Mouse (Mus musculus) spleen, postnatal 4 days (tissue): ENCODE measurements around the gene Dync1li1.
A peak's percentile ranks its signal among the peaks of the same experiment; 100 is the strongest.
"Not testable (repeated sequence)": the region's sequence is repeated elsewhere in the genome, so short reads cannot be mapped to it uniquely, and the experiment has no call there.

Source experiments
- DNase-seq, 2 experiments: peaks; one replicate each; pipeline ENCODE4 v3.0.0; 2022; ENCODE audit warnings: low spot score in 2 of 2

The Dync1li1 gene

GRCm38 (mm10) chr9:114688252-114688952, at the start of gene Dync1li1:
Dync1li1 (plus strand) TSS chr9:114688790.
- peak; percentile 98 to 99 for DNase-seq

- DNase-seq, result no peak
These were observed 49.3 kb upstream of the Dync1li1 start for GRCm38 (mm10) chr9:114639186-114639748.

- peak; percentile 97 to 99 for DNase-seq
These were observed 48.5 kb upstream of the Dync1li1 start, which contains the start of gene Cnot10 for GRCm38 (mm10) chr9:114639839-114640646. Cnot10 (minus strand) TSS chr9:114640184.

- DNase-seq, result no peak
These were observed 41.8 kb upstream of the Dync1li1 start for GRCm38 (mm10) chr9:114646556-114647505.

- DNase-seq, result no peak
These were observed 40.8 kb upstream of the Dync1li1 start for GRCm38 (mm10) chr9:114647506-114648432.

- DNase-seq, result not testable (repeated sequence)
These were observed 40.1 kb upstream of the Dync1li1 start for GRCm38 (mm10) chr9:114648472-114648871.

- DNase-seq, result no peak
These were observed 39.2 kb upstream of the Dync1li1 start for GRCm38 (mm10) chr9:114649371-114649770.

- DNase-seq, result no peak
These were observed 37.5 kb upstream of the Dync1li1 start for GRCm38 (mm10) chr9:114650938-114651634.

- DNase-seq, result no peak
These were observed 33.2 kb upstream of the Dync1li1 start for GRCm38 (mm10) chr9:114655356-114655755.

GRCm38 (mm10) chr9:114656701-114657100, 31.9 kb upstream of the Dync1li1 start:
- no peak for DNase-seq

- no peak for DNase-seq
These were observed 28.1 kb upstream of the Dync1li1 start for GRCm38 (mm10) chr9:114660506-114660905.

- DNase-seq, result no peak
These were observed 27.6 kb upstream of the Dync1li1 start for GRCm38 (mm10) chr9:114660983-114661382.

GRCm38 (mm10) chr9:114661991-114662390, 26.6 kb upstream of the Dync1li1 start:
- DNase-seq, result no peak

GRCm38 (mm10) chr9:114663782-114664181, 24.8 kb upstream of the Dync1li1 start:
- DNase-seq, result no peak

GRCm38 (mm10) chr9:114666858-114667257, 21.7 kb upstream of the Dync1li1 start:
- DNase-seq, result no peak

- no peak for DNase-seq
These were observed 20.5 kb upstream of the Dync1li1 start for GRCm38 (mm10) chr9:114668047-114668446.

GRCm38 (mm10) chr9:114669011-114669410, 19.6 kb upstream of the Dync1li1 start:
- no peak for DNase-seq

- DNase-seq, result no peak
These were observed 16.6 kb upstream of the Dync1li1 start for GRCm38 (mm10) chr9:114671946-114672345.

- no peak for DNase-seq
These were observed 15.7 kb upstream of the Dync1li1 start for GRCm38 (mm10) chr9:114672703-114673561.
